Mouse (Mus musculus): ENCODE results near the gene Gm1330. TPM values are rescaled to one million over a fixed set of nuclear protein-coding genes. Genes with fewer than 3 reads are reported as not detected.
"Not testable (repeated sequence)": the region's sequence is repeated elsewhere in the genome, so short reads cannot be mapped to it uniquely, and the experiment has no call there.

The Gm1330 gene
- polyA plus RNA-seq (2015; fragmentation: Nextera tagmentation; extraction: Ambion mirVana), result not detected in 2 replicates

- Histone ChIP-seq H3K9ac (no peak within 1 kb of the TSS), H3K27ac (replicated peaks) (no peak within 1 kb of the TSS), H3K4me2 (no peak within 1 kb of the TSS), H3K9me3 (replicated peaks) (0 out of 2 replicates have a peak, but pooled peaks cover 4% of the 10 kb centered on the region), H3K4me3 (replicated peaks) (no peak within 1 kb of the TSS), H3K36me3 (replicated peaks) (no peaks in the 10 kb centered on the region), H3K4me1 (replicated peaks) (no peaks in the 10 kb centered on the region), H3K27me3 (no peaks in the 10 kb centered on the region)
- no peak for ATAC-seq (ENCODE audit: insufficient read depth)
Measured at GRCm38 (mm10) chr2:149003151-149003550, at the start of gene Gm1330. Gene Gm1330 (minus strand): TSS chr2:149003251.

GRCm38 (mm10) chr2:149017137-149017536, 14.1 kb upstream of the Gm1330 start, which contains the start of gene Gm10750:
Gene Gm10750 (minus strand): TSS chr2:149017237.
- H3K27me3 ChIP-seq; H3K4me1 ChIP-seq (replicated peaks); H3K27ac ChIP-seq (replicated peaks); H3K4me2 ChIP-seq; H3K9me3 ChIP-seq (replicated peaks); H3K9ac ChIP-seq; ATAC-seq (ENCODE audit: insufficient read depth); H3K4me3 ChIP-seq (replicated peaks); H3K36me3 ChIP-seq (replicated peaks): not testable (repeated sequence)
- WGBS (ENCODE audit: insufficient replicate concordance), result 47% methylated on average over 5 of the region's 5 CpGs

DNA sequence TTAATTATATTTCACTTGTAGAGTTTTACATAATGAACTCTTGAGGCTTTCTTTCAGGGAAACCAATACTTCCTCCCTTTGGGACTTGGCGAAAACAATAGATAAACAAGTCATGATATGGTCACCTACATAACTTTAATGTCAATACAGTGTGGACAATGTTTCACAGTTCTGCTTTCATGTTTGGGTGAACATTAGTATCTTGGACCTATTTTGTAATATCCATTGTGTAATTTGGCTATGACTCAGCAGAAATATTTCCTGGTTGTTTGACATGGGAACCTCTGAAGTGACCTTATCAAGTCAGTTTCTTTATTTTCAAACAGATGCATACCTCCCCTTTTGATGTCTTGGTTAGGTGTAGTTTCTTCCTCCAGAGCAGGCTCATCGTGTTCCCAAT, 1.8 kb upstream of the Gm1330 start:
- no peak for ATAC-seq (ENCODE audit: insufficient read depth)
- Histone ChIP-seq H3K4me2 (no peak overlapping the region), H3K36me3 (replicated peaks) (no peaks in the 10 kb centered on the region), H3K27ac (replicated peaks) (no peak overlapping the region), H3K4me3 (replicated peaks) (no peak overlapping the region), H3K9ac (no peak overlapping the region), H3K9me3 (replicated peaks) (0 out of 2 replicates have a peak, but pooled peaks cover 4% of the 10 kb centered on the region), H3K4me1 (replicated peaks) (no peaks in the 10 kb centered on the region), H3K27me3 (no peaks in the 10 kb centered on the region)
- WGBS (ENCODE audit: insufficient replicate concordance), result 43% methylated on average over 2 of the region's 2 CpGs

GRCm38 (mm10) chr2:148995133-148995532, 7.9 kb downstream of the Gm1330 start:
- no peaks in the 10 kb centered on the region for H3K4me1 ChIP-seq (replicated peaks)
- ATAC-seq (ENCODE audit: insufficient read depth), result no peak
- H3K27me3 ChIP-seq, result no peaks in the 10 kb centered on the region
- 65% methylated on average over 2 of the region's 2 CpGs for WGBS (ENCODE audit: insufficient replicate concordance)
- no peak overlapping the region for H3K4me3 ChIP-seq (replicated peaks)
- no peak overlapping the region for H3K27ac ChIP-seq (replicated peaks)
- H3K4me2 ChIP-seq, result no peak overlapping the region
- no peak overlapping the region for H3K9ac ChIP-seq
- H3K9me3 ChIP-seq (replicated peaks), result no peaks in the 10 kb centered on the region
- no peaks in the 10 kb centered on the region for H3K36me3 ChIP-seq (replicated peaks)

Other genes starting within 250 kb of the Gm1330 start
- not detected in 2 replicates for gene Cst11, start 231.8 kb downstream of the Gm1330 start, polyA plus RNA-seq (2015; fragmentation: Nextera tagmentation; extraction: Ambion mirVana)
- gene 8030411F24Rik, start 221.2 kb downstream of the Gm1330 start, polyA plus RNA-seq (2015; fragmentation: Nextera tagmentation; extraction: Ambion mirVana), result not detected in 2 replicates
- gene Cst12, start 213.9 kb downstream of the Gm1330 start, polyA plus RNA-seq (2015; fragmentation: Nextera tagmentation; extraction: Ambion mirVana), result not detected in 2 replicates
- gene Cst8, start 204.5 kb downstream of the Gm1330 start, polyA plus RNA-seq (2015; fragmentation: Nextera tagmentation; extraction: Ambion mirVana), result 0.37 and 0.39 TPM in 2 replicates
- not detected in 2 replicates for gene Cst13, start 183.2 kb downstream of the Gm1330 start, polyA plus RNA-seq (2015; fragmentation: Nextera tagmentation; extraction: Ambion mirVana)
- 0.17 TPM in 1 of 2 replicates, not detected in the other for gene Cst9, start 168.1 kb downstream of the Gm1330 start, polyA plus RNA-seq (2015; fragmentation: Nextera tagmentation; extraction: Ambion mirVana)
- not detected in 2 replicates for gene 9230104L09Rik, start 138.2 kb downstream of the Gm1330 start, polyA plus RNA-seq (2015; fragmentation: Nextera tagmentation; extraction: Ambion mirVana)
- 173 and 189 TPM in 2 replicates for gene Cst3, start 127.6 kb downstream of the Gm1330 start, polyA plus RNA-seq (2015; fragmentation: Nextera tagmentation; extraction: Ambion mirVana)
- not detected in 2 replicates for gene Gm10750, start 14.0 kb upstream of the Gm1330 start, polyA plus RNA-seq (2015; fragmentation: Nextera tagmentation; extraction: Ambion mirVana)

Measured in liver, embryonic 15.5 days (tissue).